Mouse (Mus musculus) G1E-ER4 (cell line): ENCODE measurements around the gene Rpf2. TPM values are rescaled to one million over a fixed set of nuclear protein-coding genes. Genes with fewer than 3 reads are reported as not detected.

Experiments
- GATA1 ChIP-seq: IDR thresholded peaks from one replicate; pipeline ENCODE4 v1.8.0; 2012; ENCODE audit warnings: low read length, inconsistent platforms
- polyA plus RNA-seq: library from polyadenylated mRNA; stranded (reverse); fragments of >175 nt; gene quantifications from 2 replicates; pipeline ENCODE4 v1.2.3, GENCODE M21; 2012

Rpf2 gene
- 2.9 and 4.9 TPM in 2 replicates for polyA plus RNA-seq

GRCm38 (mm10) chr10:40246374-40247165 lies at the start of gene Rpf2:
Rpf2 (minus strand) TSS chr10:40247036.
- TF ChIP-seq GATA1: no peak

DNA sequence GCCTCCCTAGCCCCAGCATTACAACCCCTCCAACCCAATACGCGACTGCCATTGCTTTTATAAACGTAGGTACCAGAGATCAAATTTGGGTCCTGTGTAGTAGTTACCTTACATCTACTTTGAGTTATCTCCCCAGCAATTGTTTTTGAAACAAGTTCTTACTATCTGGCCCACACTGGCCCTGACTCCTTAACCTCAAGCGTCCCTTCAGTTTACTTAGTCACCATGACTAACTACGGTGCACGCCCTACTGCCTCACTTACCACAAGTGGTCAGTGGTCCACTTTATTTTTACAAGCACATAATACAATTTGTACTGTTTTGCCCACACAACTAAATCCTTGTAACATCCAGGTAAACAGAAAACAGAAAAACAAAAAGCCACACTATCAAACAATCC lies 45.8 kb upstream of the Rpf2 start:
- no peak for TF ChIP-seq GATA1

DNA sequence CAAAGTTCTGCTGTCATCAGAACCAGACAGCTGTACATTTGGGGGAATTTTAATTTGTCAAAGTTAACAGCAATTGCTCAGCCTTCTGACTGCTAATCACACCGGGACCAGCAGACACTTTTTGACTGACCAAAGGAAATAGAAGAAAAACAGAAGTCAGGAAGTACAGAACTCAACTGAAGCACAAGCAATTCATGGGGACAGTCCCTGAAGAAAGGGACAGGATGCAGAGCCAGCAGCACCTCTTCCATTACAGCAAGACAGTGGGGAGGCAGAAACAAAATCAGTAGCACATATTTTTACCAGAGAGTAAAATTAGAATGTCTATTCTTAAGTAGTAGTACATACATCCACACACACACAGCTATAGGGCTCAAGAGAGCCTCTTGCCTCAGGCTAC lies 39.9 kb upstream of the Rpf2 start:
- no peak for TF ChIP-seq GATA1

GRCm38 (mm10) chr10:40285571-40285970 lies 38.7 kb upstream of the Rpf2 start:
- no peak for TF ChIP-seq GATA1

GRCm38 (mm10) chr10:40284997-40285396 lies 38.2 kb upstream of the Rpf2 start:
- no peak for TF ChIP-seq GATA1

- no peak for TF ChIP-seq GATA1
Observed at GRCm38 (mm10) chr10:40284179-40284831, 37.5 kb upstream of the Rpf2 start.

DNA sequence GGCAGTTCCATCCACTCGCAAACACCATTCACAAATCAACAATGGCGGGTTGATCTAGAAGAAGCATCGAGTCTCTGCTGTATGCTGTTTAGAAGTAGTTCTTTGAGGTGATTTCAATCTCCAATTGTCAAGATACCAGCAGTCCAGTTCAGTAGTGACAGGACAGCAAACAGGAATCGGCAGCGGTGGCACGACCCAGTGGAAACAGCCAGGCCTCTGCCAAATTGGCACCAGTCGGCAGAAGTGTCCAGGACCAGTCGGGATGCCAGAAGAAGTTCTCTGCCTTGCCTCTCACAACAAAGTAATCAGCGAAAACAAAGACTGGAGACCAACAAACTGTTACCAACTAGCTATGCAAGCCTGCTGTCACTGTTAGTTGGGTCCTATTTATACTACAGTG lies 36.8 kb upstream of the Rpf2 start:
- TF ChIP-seq GATA1: no peak

DNA sequence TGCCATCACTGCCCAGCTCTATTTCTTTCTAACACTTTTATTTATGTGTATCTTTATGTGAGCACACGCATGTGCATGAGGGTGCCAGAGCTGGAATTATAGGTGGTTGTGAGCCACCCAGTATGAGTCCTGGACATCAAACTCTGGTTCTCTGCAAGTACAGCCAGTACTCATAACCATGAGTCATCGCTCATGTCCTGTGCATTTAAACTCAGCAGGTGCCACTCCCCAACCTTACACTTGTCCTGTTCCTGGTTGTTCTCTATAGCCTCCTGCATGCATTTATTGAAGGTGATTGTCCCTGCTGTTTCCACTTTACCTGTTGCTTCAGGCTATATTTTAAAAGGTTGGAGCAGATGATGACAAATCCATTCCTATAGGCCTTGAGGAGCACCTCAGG lies 34.7 kb upstream of the Rpf2 start:
- TF ChIP-seq GATA1: no peak

DNA sequence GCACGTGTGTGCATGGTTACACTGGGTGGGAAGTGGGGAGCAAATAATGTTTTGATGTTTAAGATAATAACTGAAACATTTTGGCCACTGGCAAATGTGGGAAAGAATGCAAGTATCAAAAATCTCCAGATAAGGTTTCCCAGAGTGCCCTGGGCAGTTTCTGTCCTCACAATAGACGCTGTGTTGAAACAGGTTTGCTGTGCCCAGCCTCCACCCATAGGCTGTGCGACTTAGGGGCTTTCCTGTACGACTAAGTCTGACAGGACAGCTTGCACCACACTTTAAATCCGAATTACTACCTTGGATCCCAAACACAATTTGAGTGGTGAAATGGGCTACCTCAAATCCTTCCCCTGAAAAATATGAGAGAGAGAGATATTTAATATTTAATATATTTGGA lies 31.5 kb upstream of the Rpf2 start:
- TF ChIP-seq GATA1: no peak

GRCm38 (mm10) chr10:40275991-40276390 lies 29.2 kb upstream of the Rpf2 start:
- no peak for TF ChIP-seq GATA1

GRCm38 (mm10) chr10:40273938-40274337 lies 27.1 kb upstream of the Rpf2 start:
- no peak for TF ChIP-seq GATA1

GRCm38 (mm10) chr10:40271216-40271615 lies 24.4 kb upstream of the Rpf2 start:
- TF ChIP-seq GATA1: no peak

DNA sequence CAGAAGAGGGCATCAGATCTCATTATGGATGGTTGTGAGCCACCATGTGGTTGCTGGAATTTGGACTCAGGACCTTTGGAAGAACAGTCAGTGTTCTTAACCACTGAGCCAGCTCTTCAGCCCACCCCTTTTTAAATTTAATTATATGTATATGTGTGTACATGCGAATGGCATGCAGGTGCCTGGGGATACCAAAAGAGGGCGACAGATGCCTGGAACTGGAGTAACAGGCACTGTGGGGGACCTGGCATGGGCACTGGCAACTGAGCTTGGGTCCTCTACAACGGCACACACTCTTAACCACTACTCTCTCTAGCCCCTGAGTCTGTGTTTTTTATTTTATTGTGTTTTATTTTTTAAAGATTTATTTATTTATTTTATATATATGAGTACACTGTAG lies 18.1 kb upstream of the Rpf2 start:
- TF ChIP-seq GATA1: no peak

DNA sequence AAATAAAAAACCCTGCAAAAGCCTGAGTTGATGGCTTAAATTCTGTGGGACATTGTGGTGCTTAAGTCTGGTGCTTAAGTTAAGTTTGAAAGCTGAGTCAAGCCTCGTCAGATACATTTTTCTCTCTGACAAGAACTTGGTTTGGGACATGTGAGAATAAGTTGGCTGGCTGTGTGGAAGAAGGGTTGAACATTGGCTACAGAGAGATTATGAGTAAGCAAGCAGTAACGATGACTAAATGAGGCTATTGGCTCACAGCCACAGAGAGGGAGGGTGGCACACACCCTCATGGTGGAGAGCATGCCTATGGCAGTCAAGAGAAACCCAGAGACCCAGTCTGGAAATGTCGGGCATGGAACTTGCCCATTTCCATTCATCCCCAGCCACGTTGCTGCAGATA lies 16.9 kb upstream of the Rpf2 start:
- TF ChIP-seq GATA1: no peak

DNA sequence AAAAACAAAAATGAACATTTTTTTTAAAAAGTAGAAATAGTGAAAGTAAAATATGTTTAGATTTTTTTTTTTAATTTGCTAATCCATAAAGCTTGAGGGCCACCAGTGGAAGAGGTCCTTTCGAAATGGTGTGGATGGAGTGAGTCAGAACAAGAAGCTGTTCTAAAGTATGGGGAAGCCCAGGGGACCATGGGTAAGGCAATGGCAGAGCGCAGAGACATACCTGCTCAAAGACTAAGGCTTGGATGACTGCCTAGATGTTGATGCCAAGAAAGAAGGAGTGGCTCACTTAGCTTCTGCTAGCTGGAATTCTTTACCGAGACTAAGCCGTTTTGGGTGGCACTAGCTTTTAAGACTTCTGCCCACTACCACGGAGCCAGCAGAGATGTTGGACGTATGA lies 15.4 kb upstream of the Rpf2 start:
- TF ChIP-seq GATA1: no peak

DNA sequence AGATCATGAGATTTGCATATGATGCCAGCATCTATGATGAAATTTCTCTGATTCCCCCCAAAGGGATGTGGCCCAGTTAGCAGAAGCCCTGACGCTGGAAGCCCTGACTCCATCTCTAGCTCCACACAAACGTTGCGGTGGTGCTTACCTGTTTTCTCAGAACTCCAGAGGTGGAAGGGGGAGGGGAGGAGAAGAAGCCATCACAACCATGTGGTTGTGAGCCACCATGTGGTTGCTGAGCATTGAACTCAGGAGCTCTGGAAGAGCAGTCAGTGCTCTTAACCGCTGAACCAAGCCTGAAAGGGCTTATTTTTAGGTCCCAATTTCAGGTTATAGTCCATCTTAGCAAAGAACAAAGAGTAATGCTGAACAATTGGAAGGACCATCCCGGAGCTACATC lies 13.5 kb upstream of the Rpf2 start:
- TF ChIP-seq GATA1: no peak

GRCm38 (mm10) chr10:40259542-40259941 lies 12.7 kb upstream of the Rpf2 start:
- no peak for TF ChIP-seq GATA1

DNA sequence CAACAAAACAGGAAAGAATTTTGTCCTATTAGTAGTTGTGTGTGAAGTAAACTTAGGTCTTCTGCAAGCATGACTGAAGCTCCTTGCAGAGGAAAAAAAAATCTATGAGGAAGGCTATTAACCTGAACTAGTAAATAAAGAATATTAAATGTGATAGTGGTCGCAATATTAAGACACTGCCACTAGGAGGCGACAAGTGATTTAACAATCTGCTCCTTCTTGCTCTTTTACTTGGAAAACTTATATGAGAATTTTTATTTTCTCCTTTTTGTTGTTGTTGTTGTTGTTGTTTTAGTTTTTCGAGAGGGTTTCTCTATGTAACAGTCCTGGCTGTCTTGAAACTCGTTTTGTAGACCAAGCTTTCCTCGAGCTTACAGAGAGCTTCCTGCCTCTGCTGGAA lies 12.1 kb upstream of the Rpf2 start:
- no peak for TF ChIP-seq GATA1
